Mouse (Mus musculus): Measurements from ENCODE around the gene Gm20388. TPM values are rescaled to one million over a fixed set of nuclear protein-coding genes. Genes with fewer than 3 reads are reported as not detected.

Gm20388 gene
- total and polyA plus RNA-seq, 2 experiments from 2014 or later: 51.3 TPM; not detected in 1

DNA sequence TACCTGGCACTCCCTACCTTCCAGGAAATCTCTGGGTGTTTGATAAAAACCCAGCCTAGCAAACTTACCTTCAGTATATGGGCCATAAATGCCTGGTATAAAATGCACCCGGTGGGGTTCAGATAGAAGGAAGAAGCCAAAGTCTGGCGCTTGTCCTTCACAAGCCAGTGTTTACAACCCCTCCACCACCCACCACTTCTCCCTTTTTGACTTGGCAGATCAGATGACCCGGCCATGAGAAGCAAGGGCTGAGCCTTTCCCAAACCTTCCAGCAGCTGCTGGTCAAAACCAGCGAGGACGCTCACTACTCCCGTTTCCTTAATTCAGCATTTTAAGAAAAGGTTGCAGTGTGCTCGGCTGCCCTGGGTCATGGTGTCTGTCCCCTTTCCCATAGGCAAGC, 834.6 kb downstream of the Gm20388 start:
- H3K4me3 ChIP-seq (ENCODE audit: low read depth, low read length): no peak overlapping the region
- H3K36me3 ChIP-seq (ENCODE audit: insufficient read depth): no peaks in the 10 kb centered on the region
- 74% methylated on average over 7 of the region's 7 CpGs for WGBS
- no peak for TF ChIP-seq CTCF (IDR thresholded peaks at IDR 0.05; ENCODE audit: low read depth)
- H3K9me3 ChIP-seq (ENCODE audit: low read length): no peaks in the 10 kb centered on the region
- no peak overlapping the region for H3K4me2 ChIP-seq (ENCODE audit: low read depth)
- H3K27me3 ChIP-seq (ENCODE audit: insufficient read depth, low read length): no peaks in the 10 kb centered on the region
- H3K27ac ChIP-seq (ENCODE audit: low read depth, low read length): no peak overlapping the region
- H3K4me1 ChIP-seq (ENCODE audit: insufficient read depth): no peaks in the 10 kb centered on the region
- ATAC-seq (no peak), DNase-seq (no peak)
- H3K9ac ChIP-seq: no peak overlapping the region

DNA sequence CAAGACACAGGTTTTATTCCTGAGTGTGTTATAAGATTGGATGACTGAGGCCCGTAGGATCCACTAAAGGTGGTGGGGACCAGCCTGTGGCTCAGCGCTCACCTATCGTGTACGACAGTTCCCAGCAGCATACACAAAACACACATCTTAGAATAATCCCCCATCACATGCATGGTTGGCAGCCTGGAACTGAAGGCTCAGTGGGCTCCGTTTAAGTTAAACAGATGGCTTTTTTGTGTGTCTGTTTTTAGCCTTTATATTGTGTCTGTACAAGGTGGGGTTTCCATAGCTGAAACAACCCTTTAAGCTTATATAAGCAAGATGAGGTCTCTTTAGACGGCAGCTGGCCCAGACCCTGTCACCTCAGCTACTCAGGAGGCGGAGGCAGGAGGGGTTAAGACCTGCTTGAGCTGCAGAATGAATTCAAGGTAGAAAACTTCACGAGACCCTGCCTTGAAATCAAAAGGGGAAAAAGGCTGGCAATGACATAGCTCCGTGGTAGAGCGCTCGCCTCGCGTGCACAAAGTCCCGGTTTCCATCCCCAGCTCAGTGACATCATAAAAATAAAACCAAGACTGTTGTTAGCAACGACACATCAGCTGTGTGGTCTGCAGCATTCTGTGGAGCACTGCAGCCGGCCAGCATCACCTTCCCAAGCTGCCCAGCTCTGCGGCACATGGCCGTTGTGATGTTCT, 835.5 kb downstream of the Gm20388 start:
- no peak overlapping the region for H3K4me2 ChIP-seq (ENCODE audit: low read depth)
- ATAC-seq: no peak
- no peaks in the 10 kb centered on the region for H3K4me1 ChIP-seq (ENCODE audit: insufficient read depth)
- 69% methylated on average over 18 of the region's 18 CpGs for WGBS
- DNase-seq: no peak
- TF ChIP-seq CTCF (IDR thresholded peaks at IDR 0.05; ENCODE audit: low read depth): no peak
- H3K27me3 ChIP-seq (ENCODE audit: insufficient read depth, low read length): no peaks in the 10 kb centered on the region
- H3K4me3 ChIP-seq (ENCODE audit: low read depth, low read length): no peak overlapping the region
- no peaks in the 10 kb centered on the region for H3K9me3 ChIP-seq (ENCODE audit: low read length)
- H3K36me3 ChIP-seq (ENCODE audit: insufficient read depth): no peaks in the 10 kb centered on the region
- H3K9ac ChIP-seq: no peak overlapping the region
- no peak overlapping the region for H3K27ac ChIP-seq (ENCODE audit: low read depth, low read length)

- H3K27ac ChIP-seq (ENCODE audit: low read depth, low read length): no peak overlapping the region
- DNase-seq: no peak
- H3K9ac ChIP-seq: no peak overlapping the region
- TF ChIP-seq CTCF (IDR thresholded peaks at IDR 0.05; ENCODE audit: low read depth): no peak
- H3K27me3 ChIP-seq (ENCODE audit: insufficient read depth, low read length): no peaks in the 10 kb centered on the region
- no peaks in the 10 kb centered on the region for H3K4me1 ChIP-seq (ENCODE audit: insufficient read depth)
- H3K36me3 ChIP-seq (ENCODE audit: insufficient read depth): no peaks in the 10 kb centered on the region
- H3K4me2 ChIP-seq (ENCODE audit: low read depth): no peak overlapping the region
- 83% methylated on average over 7 of the region's 7 CpGs for WGBS
- H3K4me3 ChIP-seq (ENCODE audit: low read depth, low read length): no peak overlapping the region
- no peak for ATAC-seq
- no peaks in the 10 kb centered on the region for H3K9me3 ChIP-seq (ENCODE audit: low read length)
Observed at GRCm38 (mm10) chr8:120747286-120747685, 836.6 kb downstream of the Gm20388 start.

- TF ChIP-seq CTCF (IDR thresholded peaks at IDR 0.05; ENCODE audit: low read depth): no peak
- WGBS: 84% methylated on average over 9 of the region's 9 CpGs
- no peaks in the 10 kb centered on the region for H3K4me1 ChIP-seq (ENCODE audit: insufficient read depth)
- no peak overlapping the region for H3K27ac ChIP-seq (ENCODE audit: low read depth, low read length)
- H3K9me3 ChIP-seq (ENCODE audit: low read length): no peaks in the 10 kb centered on the region
- no peak overlapping the region for H3K4me2 ChIP-seq (ENCODE audit: low read depth)
- H3K27me3 ChIP-seq (ENCODE audit: insufficient read depth, low read length): no peaks in the 10 kb centered on the region
- ATAC-seq (no peak), DNase-seq (no peak)
- no peak overlapping the region for H3K4me3 ChIP-seq (ENCODE audit: low read depth, low read length)
- H3K36me3 ChIP-seq (ENCODE audit: insufficient read depth): no peaks in the 10 kb centered on the region
- H3K9ac ChIP-seq: no peak overlapping the region
Observed at GRCm38 (mm10) chr8:120750616-120751015, 840.0 kb downstream of the Gm20388 start.

DNA sequence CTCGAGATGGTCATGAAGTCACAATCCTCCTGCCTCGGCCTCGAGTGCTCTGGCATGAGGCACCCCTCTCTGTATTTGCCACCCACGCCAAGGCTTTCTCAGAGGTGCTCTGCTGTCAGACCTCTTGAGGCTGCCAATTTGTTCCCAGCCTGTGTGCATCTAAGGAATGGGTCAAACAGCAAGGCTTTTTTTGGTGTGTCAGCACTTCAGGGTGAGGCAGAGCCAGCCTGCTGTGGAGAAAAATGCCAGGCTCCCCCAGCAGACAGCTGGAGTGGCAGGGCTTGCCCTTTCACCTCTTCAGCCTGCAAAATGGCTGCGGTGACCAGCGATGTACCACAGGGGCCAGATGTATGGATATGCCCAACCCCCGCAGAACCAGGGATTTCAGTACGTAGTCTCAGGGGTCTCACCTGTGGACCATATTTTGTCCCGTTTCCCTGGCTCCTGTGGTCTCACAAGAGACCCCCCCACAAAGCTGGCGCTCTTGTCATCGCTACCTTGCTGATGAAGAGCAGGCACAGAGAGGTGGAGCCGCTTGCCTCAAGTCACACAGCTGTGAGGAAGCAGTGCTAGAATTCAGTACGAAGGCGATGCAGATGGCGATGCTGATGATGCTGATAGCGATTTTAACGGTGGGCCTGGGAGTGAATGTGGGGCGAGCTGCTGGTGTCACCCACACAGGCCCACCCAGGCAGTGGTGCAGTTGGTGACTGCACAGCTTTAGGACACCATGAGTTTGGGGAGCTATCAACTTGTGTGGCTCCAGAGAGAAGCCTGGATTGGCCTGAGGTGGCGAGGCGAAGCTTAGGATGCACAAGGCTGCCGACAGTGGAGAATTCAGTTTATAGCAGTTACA, 840.8 kb downstream of the Gm20388 start:
- H3K27me3 ChIP-seq (ENCODE audit: insufficient read depth, low read length): no peaks in the 10 kb centered on the region
- no peak for TF ChIP-seq CTCF (IDR thresholded peaks at IDR 0.05; ENCODE audit: low read depth)
- H3K4me3 ChIP-seq (ENCODE audit: low read depth, low read length): no peak overlapping the region
- H3K36me3 ChIP-seq (ENCODE audit: insufficient read depth): no peaks in the 10 kb centered on the region
- no peaks in the 10 kb centered on the region for H3K4me1 ChIP-seq (ENCODE audit: insufficient read depth)
- ATAC-seq (no peak), DNase-seq (no peak)
- 85% methylated on average over 21 of the region's 21 CpGs for WGBS
- H3K4me2 ChIP-seq (ENCODE audit: low read depth): no peak overlapping the region
- H3K27ac ChIP-seq (ENCODE audit: low read depth, low read length): no peak overlapping the region
- H3K9me3 ChIP-seq (ENCODE audit: low read length): no peaks in the 10 kb centered on the region
- no peak overlapping the region for H3K9ac ChIP-seq

GRCm38 (mm10) chr8:120752082-120752452, 841.4 kb downstream of the Gm20388 start:
- Histone ChIP-seq H3K4me3 (ENCODE audit: low read depth, low read length) (no peak overlapping the region), H3K4me2 (ENCODE audit: low read depth) (no peak overlapping the region)

DNA sequence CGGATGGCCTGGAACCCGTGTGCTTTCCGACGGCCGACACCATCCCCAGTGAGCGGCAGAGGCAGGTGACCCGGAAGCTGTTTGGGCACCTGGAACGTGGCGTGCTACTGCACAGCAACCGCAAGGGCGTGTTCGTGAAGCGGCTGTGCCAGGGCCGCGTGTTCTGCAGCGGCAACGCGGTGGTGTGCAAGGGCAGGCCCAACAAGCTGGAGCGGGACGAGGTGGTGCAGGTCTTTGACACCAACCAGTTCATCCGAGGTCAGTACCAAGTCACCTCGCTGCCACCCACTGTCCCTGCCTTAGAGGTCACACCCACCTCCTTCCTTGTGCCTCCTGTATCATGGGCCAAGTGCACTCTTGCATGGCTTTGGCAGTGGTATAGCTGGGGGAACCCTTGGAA, 842.8 kb downstream of the Gm20388 start:
- no peak for DNase-seq

More at GRCm38 (mm10) chr8:120752082-120752452, 841.4 kb downstream of the Gm20388 start:
- Histone ChIP-seq H3K27ac (ENCODE audit: low read depth, low read length) (no peak overlapping the region), H3K4me1 (ENCODE audit: insufficient read depth) (no peaks in the 10 kb centered on the region), H3K9me3 (ENCODE audit: low read length) (no peaks in the 10 kb centered on the region), H3K9ac (no peak overlapping the region), H3K36me3 (ENCODE audit: insufficient read depth) (no peaks in the 10 kb centered on the region), H3K27me3 (ENCODE audit: insufficient read depth, low read length) (no peaks in the 10 kb centered on the region)
- no peak for TF ChIP-seq CTCF (IDR thresholded peaks at IDR 0.05; ENCODE audit: low read depth)
- DNase-seq (no peak), ATAC-seq (no peak)
- WGBS: 30% methylated on average over 12 of the region's 12 CpGs

More for the DNA sequence above, 842.8 kb downstream of the Gm20388 start:
- H3K4me1 ChIP-seq (ENCODE audit: insufficient read depth): no peaks in the 10 kb centered on the region
- H3K9ac ChIP-seq: no peak overlapping the region
- H3K27me3 ChIP-seq (ENCODE audit: insufficient read depth, low read length): no peaks in the 10 kb centered on the region
- no peaks in the 10 kb centered on the region for H3K9me3 ChIP-seq (ENCODE audit: low read length)
- no peak overlapping the region for H3K4me2 ChIP-seq (ENCODE audit: low read depth)
- no peak for ATAC-seq
- 94% methylated on average over 22 of the region's 22 CpGs for WGBS
- no peak overlapping the region for H3K4me3 ChIP-seq (ENCODE audit: low read depth, low read length)
- no peak overlapping the region for H3K27ac ChIP-seq (ENCODE audit: low read depth, low read length)
- TF ChIP-seq CTCF (IDR thresholded peaks at IDR 0.05; ENCODE audit: low read depth): no peak
- no peaks in the 10 kb centered on the region for H3K36me3 ChIP-seq (ENCODE audit: insufficient read depth)

All from forebrain, postnatal 0 days (tissue).